Mouse (Mus musculus): ENCODE measurements around the gene Nos1.

Nos1 gene

DNA sequence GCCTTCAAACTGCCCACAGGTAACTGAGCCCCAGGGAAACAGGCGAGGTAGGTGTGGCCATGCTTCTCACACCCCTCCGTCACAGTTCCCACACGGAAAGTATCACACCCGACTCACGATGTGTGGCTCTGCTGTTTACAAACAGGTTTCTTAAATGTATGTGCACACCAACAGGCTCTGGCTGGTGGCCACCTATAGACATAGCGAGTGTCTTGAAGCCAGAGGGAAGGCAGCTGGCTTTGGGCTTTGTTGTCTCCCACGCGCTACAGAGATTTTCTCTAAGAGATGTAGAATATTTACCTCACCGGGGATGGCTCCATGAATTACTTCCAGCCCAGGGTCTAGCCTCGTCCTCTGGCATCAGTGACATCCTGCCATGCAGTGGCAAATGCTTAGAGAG, 118.5 kb downstream of the Nos1 start:
- DNase-seq = no peak

DNA sequence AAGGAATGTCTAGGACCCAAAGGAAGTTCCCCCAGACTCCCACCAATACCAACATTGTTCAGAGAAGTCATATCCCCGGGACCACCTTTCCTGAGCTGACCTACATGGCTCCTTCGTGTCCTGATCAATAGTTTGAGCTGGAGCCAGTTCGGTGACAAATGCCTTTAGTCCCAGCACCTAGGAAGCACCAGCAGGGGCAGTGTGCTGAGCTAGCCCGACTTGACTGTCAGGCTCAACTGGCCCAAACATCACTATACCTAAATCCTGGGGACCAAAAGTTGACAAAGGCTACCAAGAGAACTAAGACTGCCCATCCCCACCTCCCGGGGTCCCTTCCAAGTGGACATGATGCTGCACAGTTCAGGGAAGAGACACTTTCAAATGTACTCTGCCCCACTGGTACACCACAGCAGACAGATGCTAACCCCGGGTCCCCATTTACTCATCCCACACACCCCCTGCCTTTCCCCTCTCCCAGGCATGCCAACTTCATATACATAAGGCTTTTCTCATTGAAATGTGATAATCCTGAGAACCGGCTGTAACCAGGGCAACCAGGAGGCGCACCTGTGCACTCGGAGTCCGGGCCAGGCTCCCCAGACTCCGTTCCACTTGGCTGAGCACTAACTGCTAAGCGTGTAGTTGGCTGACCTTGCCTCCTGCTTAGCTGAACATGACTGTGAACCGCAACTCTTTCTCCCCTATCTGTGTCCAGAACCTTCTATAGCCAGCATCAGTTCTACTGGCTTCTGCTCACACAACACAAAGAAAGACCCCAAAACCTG, 120.3 kb downstream of the Nos1 start:
- peak; percentile 24 for DNase-seq

DNA sequence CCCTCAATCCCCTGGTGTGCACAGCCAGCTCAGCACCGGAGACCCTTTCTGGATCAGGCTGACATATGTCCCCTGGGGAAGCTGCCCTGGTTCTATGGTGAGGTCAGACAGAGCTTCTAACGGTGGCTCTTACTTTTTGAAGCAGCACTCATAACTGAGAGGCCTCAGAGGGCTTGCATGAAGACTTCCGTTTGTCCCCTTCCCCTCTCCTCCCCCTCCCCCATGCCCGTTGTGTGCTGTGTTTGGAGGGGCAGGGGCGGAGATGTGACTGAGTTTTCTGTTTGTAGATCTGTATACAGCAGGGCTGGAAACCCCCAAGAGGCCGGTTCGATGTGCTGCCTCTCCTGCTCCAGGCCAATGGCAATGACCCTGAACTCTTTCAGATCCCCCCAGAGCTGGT, 122.7 kb downstream of the Nos1 start:
- peak; percentile 34 for DNase-seq

DNA sequence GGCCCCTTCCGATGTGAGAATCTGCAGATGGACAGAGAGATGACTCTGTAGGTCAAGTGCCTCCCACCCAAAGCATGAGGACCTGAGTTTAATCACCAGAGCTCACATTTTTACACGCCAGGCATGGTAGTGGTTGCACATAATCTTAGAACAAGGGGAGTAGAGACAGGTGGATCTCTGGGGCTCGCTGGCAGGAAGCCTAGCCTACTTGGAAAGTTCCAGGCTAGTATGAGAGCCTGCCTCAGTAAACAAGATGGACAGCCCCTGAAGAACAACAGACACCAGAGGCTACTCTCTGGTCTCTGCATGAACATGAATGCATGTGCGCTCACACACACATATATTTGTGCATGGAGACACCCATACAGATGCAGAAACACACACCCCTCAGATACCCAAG, 124.9 kb downstream of the Nos1 start:
- DNase-seq = no peak

DNA sequence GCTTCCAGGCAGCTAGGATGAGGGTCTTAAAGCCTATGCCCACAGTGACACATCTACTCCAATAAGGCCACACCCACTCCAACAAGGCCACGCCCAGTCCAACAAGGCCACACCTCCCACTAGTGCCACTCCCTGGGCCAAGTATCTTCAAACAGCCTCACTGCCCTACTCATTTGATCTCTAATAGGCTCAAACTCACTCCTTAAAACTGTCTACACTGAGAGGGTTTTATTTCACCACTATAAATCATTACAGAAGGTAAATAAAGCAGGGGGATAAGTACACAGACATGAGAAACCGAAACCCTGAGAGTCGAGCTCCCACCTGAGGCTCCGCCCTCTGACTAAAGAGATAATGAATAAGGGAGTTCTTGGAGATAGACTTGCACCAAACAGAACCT, 128.7 kb downstream of the Nos1 start:
- no peak for DNase-seq

DNA sequence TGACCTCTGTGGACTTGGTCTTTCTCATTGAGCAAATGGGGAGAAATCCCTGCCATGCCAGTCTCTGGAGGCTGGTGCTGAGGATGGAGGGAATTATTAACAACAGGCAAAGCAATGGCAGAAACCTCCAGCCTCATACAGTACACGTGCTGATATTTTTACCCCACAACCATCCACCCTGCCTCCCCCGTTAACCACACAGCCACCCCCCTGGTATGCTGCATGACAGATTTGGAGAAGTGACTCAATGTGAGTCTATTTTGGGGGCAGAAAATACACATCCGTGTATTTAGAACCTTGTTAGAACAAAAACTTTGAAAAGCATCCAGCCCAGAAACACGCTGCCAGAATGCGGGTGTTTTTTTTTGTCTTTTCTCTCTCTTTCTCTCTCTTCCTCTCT, 135.5 kb downstream of the Nos1 start:
- DNase-seq = no peak

DNA sequence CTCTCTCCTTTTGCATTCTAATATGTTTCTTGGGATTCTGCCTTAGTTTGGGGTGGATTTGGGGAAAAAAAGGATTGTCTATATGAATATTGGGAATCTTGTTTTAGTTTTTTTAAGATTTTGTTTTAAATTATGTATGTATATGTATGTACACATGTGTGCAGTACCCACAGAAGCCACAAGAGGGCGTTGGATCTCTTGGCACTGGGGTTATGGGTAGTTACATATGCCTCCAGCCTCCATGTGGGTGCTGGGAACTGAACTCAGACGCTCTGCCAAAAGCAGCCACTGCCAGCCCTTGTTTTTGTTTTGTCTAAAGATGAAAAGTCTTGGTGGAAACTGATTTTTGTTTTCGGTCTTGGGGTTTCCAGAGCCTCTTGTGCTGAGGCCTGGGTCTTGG, 136.1 kb downstream of the Nos1 start:
- no peak for DNase-seq

DNA sequence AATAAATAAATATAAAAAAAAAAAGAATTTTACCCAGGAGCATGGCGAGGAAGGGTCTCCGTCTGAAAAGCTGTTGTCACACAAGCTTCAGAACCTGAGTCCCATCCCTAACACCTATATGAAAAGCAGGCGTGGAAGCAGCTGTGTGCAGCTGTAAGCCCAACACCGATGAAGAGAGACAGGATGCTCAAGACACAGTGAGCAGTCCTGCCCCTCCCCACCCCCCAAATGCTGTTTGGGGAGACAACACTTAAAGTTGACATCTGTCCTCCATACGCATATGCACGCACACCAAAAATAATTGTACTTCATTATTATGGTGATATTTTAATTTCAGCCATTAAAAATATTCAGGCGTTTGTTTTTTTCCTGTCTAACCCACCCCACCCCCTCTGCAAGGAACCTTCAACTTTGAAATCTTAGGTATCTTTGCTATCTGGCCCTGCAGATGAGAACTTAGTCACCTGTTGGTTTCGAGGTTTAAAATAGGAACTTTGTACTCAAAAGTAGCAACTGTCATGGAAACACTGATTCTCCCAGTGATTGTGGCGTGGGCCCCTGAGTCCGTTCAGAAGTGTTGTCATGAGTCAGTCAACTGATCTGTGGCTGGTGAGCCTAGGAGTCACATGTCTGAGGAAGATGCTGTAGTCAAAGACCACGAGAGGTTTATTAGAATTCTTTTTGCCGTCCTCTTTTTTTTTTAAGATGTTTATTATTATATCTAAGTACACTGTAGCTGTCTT, 141.1 kb downstream of the Nos1 start:
- no peak for DNase-seq

DNA sequence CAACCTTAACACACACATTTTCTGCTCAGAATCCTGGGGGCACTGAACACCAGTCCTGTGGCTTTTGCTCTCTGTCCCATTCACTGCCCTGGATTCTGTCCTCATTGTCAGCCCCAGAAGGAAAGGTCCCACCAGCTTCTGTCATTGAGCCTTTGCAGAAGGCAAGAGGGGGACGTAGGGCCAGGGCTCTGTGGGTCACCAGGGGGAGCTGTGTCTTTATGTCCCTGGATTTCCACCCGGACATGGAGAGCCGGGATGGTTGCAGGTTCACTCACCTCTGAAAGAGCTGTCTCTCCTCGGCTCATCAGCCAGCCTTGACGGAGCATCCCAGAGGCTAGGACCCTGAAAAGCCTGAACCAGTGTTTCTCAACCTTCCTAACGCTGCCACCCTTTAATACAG, 142.9 kb downstream of the Nos1 start:
- DNase-seq = no peak

DNA sequence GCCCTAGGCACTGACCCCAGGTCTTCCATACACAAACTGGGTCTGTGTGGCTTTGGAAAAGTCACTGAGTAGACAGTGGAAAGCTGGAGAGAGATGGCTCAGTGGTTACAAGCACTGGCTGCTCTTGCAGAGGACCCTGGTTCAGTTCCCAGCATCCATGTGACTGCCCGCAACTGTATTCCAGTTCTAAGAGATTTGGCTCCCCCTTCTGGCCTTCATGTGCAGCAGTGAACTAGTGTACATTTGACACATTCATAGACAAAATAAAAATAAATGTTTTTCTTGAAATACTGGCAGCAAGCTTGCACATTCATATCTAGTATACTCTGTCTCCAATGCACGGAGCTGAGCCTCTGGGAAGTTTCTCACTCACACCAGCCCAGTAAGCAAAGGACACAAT, 147.7 kb downstream of the Nos1 start:
- no peak for DNase-seq

DNA sequence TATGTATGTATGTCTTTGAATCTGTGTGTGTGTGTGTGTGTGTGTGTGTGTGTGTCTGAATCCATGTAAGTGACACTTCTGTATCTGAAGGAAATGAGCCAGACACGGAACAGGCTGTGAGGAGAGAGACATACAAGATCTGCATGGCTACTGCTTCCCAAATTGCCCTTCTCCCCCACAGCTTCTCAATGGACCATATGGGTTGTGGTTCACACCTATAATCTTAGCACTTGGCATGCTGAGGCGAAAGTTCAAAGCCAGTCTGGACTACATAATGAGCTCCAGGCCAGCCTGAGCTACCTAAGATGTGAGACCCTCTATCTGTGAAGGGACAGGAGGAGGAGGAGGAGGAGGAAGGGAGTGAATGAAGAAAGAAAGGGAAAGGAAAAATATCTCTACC, 151.4 kb downstream of the Nos1 start:
- no peak for DNase-seq

DNA sequence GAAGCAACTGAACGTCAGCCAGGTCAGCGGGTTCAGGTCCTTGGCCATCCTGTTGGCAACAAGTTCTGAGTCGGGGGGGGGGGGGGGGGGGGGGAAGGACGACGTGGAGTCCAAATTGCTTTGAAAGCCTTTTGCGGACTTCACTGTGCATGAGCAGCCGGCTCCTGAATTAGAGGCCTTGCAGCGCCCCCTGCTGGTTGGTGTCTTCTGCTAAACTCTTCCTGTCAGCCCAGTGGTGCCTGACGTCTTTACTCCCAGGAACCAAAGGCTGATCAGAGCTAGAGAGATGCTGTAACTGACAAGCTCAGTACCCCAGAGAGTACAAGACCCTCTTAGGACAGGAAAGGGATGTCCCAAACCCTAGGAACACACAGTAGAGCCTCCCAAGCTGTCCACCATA, 152.0 kb downstream of the Nos1 start:
- peak; percentile 88 for DNase-seq

DNA sequence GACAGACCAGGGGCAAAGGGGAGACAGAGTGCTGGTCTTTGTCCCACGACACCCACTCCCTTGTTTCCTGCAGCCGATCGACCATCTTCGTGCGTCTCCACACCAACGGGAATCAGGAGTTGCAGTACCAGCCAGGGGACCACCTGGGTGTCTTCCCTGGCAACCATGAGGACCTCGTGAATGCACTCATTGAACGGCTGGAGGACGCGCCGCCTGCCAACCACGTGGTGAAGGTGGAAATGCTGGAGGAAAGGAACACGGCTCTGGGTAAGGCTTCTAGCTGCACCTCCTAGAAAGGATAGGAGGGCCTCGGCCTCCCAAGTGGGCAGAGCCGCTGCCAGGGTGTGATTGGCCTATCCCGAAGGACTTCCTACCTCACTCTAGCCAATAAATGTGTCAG, 155.5 kb downstream of the Nos1 start:
- DNase-seq = no peak

DNA sequence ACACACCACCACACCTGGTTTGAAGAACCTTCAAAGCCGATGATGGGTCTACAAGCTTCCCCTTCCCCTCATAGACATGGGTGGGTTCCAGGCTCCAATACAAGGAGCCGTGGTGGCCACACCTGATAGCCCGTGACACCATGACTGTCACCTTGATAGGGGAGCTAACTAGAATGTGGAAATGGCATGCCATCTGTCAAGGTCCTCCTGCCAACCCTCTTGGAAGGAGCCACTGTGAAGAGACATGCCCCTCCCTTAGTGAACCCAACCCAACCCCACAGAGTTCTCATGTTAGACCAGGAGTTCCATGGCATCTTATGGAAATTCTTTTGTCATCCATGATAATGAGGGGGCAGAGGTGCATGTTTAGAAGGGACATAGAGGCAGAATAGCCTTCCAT, 156.4 kb downstream of the Nos1 start:
- DNase-seq = no peak

DNA sequence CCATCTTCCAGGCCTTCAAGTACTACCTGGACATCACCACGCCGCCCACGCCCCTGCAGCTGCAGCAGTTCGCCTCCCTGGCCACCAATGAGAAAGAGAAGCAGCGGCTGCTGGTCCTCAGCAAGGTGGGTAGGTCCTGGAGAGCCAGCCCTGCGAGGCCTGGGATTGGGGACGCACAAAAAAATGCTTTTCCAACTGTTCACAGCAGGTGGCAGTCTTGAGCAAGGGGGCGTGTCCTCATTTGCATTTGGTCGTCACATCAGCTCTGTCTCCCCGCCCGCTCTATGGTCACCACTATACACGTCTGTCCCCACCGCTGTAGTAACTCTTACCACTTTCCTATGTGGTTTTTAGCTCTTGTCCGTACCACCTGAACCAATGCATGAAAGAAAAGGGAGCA, 157.3 kb downstream of the Nos1 start:
- DNase-seq = peak; percentile 87

DNA sequence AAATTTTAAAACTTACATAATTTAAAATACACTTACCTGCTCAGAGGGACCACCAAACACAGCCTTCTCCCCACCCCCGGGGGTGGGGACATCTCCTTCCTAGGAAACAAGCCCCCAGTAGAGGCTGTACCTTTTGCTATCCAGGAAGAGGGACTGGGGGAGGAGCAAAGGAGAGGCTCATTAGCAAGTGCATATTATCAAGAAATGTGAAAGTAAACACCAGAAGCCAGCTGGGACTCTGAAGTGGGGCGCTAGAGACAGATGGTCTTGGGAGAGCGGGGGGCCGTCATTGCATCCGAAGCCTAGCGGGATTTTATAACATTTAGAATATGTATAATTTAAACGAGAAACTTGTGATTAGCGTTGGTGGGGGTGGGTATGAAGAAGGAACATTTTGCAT, 158.6 kb downstream of the Nos1 start:
- no peak for DNase-seq

DNA sequence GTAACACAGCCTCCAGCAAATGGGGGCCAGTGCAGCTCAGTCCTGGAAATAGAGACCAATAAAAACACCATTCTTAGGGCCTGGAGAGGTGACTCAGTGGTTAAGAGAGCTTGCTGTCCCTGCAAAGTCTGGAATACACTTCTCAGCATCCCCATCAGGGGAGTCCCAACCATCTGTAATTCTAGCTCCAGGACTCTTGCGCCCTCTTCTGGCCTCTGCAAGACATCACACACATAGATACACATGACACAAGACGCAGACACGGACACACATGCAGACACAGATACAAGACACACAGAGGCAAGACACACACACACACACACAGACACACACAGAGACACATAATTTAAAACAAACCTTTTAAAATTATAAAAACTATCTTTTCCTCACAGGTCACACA, 160.7 kb downstream of the Nos1 start:
- peak; percentile 26 for DNase-seq

DNA sequence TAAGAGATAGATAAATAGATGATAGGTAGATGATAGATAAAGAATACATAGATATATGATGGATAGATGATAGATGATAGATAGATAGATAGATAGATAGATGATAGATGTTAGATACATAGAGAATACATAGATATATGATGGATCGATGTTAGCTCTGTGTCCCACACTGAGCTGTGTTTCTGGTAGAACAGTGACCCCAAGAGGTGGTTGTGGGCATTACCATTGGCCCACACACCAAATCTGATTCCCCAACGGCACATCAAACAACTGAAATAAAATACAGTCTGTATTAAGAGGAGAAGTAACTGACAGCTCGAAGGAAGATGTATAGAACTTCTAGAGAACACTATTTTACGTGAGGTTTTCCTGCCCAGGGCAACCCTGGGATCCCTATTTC, 165.8 kb downstream of the Nos1 start:
- DNase-seq = peak; percentile 56

DNA sequence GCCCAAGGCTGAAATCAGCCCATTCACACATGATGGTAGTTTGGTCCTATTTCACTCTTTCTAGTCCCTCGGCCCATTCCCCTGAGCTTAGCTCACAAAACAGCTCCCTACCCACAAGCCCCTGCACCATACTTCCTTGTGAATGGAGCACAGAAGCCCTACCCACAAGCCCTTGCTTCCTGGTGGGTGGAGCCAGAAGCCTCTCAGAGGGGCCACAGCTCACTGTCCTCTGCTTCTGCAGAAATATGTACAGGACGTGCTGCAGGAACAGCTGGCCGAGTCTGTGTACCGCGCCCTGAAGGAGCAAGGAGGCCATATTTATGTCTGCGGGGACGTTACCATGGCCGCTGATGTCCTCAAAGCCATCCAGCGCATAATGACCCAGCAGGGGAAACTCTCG, 168.6 kb downstream of the Nos1 start:
- peak; percentile 18 for DNase-seq

DNA sequence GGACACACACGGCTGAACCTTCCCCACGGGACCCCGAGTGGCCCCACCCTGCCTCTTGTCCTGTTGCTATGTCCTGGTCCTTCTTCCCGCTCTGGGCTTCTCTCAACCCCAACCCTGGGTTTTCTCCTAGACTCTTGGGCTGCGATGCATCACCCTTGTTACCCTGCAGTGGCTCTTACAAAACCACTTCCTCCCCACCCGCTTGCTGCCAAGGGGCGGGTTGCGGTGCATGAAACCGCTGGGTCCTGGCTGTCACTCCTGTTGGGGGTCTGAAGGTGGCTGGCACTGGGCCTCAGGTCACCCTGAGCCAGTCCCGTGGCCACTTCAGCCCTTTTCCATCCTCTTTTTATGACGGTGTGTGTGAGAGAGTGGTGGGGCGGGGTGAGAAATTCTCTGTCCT, 173.1 kb downstream of the Nos1 start:
- DNase-seq = no peak

DNA sequence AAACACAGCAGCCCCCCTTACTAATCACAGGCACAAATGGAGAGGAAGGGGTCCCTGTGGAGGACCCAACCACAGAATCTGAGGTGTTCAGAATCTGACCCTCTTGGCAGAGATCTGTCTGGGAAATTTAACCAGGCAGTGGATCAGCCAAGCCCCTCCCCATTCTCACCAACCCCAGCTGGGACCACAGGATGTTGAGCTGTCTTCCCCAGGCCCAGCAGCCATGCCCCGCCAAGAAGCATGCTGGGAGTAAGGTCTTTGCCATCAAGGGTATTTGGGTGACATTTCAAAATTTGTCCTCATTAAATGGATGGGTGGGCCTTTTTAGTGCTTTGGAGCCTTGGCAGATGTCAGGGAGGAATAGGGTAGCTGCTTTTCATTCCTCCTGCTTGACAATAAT, 173.6 kb downstream of the Nos1 start:
- DNase-seq = no peak

DNA sequence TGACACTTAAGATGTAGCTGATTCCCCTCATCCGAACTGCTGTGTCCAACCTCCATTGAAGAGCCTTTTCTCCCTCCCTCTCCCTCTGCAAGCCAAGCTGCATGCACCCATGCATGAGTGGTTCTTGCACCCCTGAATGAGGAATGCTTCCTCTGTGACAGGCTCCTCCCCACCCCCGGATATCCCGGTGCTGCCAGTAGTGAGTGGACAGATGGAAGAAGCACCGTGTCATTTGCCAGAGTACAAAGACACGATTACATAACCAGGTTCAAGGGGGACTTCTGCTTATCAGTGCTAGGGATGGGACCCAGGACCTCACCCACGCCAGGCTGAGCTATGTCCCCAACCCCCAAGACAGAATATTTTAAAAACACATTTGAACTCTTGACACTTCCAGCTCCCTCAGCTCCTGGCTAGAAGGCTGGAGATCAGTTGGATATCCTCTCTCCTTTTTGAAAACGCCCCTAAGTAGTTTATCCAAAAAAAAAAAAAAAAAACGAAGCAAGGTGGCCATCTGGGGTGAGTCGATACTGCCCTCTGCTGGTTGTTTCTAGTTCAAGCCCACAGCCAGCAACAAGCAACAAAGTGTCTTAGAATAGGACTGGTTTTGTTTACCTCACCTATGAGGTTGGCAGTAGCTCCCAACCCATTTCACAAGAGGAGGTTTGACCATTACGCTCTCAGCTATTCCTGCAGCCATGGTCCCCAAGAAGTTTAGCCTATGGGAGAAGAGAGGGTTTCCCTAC, 175.0 kb downstream of the Nos1 start:
- peak; percentile 71 for DNase-seq

DNA sequence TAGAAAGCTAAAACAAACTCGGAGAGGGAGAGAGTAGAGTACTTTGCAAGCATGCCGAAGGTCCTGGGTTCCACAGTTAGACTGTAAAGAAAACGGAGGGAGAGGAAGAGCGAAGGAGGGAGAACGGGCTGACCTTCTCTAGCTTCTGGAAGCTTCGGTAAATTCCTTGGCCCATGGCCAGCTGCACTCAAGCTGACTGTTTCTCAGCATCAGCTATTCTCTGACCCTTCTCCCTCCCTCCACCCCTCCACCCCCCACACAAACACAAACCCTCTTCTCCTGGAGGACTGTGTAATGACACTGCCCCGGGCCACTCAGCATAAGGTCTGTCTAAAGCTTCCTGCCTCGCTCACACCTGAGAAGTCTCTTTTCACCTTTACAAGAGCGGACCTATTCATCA, 183.9 kb downstream of the Nos1 start:
- DNase-seq = peak; percentile 54

DNA sequence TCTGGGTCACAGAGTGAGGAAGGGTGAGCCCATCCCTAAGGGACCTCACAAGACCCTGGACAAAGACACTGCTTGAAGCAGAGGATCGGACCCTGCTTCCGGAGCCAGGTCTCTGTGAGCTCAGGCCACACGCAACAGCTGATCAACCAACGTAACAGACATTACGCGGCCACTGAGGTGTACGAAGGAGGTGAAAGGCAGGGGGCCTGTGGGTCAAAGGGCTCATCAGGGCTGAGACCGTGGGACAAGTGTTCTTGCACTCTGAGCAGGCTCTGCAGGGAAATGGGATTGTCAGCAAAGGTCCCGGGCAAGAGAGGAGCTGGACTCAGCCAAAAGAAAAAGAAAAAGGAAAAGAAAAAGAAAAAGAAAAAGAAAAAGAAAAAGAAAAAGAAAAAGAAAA, 186.1 kb downstream of the Nos1 start:
- no peak for DNase-seq
